Mouse (Mus musculus): Measurements from ENCODE around the gene Sag. TPM values are rescaled to one million over a fixed set of nuclear protein-coding genes. Genes with fewer than 3 reads are reported as not detected.

The Sag gene
- polyA plus RNA-seq (2014; fragmentation: Illumina TruSeq; extraction: RNeasy Lipid Tissue Mini Kit (QIAGEN cat#74804); ENCODE audit: low replicate concordance): not detected

DNA sequence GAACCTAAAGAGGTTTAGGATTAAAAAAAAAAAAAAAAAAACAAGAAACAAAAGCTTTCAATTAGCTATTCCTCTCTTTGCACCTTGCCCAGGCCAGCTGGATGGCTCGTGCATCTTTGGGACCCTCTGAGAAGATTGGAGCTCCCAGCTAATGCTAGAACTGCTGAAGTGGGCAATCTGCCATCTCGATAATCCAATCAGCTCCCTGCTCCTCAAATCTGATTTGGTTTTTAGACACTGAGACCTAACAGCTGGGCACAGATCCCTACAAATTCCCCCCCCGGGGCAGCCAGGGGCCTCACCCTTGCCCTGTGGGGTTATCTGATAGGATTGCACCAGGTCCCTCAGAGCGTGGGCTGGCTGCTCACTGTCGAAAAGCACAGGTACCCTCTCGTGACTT is at the start of gene Sag:
Gene Sag, plus strand, starts transcription at position 105 of the 400 bp plus-strand sequence.

DNA sequence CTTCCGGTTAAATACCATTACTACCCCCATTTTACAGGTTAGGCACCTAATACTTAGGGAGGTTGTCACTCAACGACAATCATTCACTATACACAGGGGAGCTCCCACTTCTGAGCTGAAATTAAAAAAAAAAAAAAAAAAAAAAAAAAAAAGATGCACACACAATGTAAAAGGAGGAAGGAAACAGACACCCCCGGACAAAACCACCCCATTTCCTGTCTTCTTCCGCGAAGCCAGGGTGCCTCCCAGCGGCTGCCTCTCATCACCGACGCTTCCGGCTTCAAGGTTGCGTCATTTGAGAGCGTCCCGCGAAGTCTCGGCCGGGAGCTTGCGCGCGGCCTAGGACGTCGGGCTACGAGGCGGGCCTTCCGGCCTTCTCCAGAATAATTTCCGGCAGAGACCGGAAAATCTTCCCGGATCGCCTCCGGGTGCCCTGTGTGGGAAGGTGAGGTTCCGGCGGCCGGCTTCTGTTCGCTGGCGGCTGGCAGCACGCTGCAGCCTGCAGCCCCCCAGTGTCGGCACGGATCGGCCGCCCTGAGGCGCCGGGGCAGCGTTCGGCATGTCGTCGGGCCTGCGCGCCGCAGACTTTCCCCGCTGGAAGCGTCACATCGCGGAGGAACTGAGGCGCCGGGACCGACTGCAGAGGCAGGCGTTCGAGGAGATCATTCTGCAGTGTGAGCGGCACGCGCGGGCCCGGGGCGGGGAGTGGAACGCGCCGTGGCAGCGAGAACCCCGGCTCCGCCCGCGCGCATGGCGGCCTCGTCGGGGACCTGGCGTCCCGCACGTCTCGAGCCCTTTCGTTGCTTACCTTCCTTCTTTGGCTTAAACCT is 47.6 kb upstream of the Sag start, which contains the start of gene Atg16l1:
Gene Atg16l1, plus strand, starts transcription at position 230 of the 830 bp plus-strand sequence.

DNA sequence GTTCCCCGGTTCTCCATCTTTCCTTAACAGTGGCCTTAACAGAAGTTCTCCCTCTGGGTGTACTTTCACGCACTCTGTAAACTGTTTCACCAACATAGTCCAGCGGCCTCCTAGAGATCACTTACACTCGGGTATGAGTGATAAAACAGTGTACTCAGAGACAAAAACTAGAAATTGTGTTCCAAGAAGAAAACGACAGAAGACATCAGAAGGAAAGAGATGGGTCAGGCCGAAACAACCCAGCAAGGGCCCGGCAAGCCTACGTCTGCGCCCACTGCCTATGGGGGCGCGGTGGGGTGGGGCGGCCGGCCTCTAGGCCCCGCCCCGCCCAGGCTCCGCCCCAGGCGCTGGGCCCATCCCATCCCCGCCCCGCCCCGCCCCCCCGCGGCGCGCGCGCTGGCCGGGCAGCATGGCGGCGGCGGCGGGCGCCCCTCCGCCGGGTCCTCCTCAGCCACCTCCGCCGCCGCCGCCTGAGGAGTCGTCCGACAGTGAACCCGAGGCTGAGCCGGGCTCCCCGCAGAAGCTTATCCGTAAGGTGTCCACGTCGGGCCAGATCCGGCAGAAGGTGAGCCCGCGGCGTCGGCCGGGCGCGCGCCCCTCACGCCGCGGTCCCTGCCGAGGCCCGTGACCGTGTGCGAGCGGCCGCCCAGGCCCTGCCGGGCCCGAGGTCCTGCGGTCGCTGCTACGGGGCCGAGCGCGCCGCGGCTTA is 49.6 kb downstream of the Sag start, which contains the start of gene Dgkd:
Gene Dgkd, plus strand, starts transcription at position 396 of the 709 bp plus-strand sequence.

Other genes with a start within 250 kb of the Sag start
- 0.59 TPM for gene Ngef, start 229.8 kb upstream of the Sag start, polyA plus RNA-seq (2014; fragmentation: Illumina TruSeq; extraction: RNeasy Lipid Tissue Mini Kit (QIAGEN cat#74804); ENCODE audit: low replicate concordance)
- gene Inpp5d, start 183.4 kb upstream of the Sag start, polyA plus RNA-seq (2014; fragmentation: Illumina TruSeq; extraction: RNeasy Lipid Tissue Mini Kit (QIAGEN cat#74804); ENCODE audit: low replicate concordance): 1.6 TPM
- 15.9 TPM for gene Atg16l1, start 47.8 kb upstream of the Sag start, polyA plus RNA-seq (2014; fragmentation: Illumina TruSeq; extraction: RNeasy Lipid Tissue Mini Kit (QIAGEN cat#74804); ENCODE audit: low replicate concordance)
- 43.5 TPM for gene Dgkd, start 49.6 kb downstream of the Sag start, polyA plus RNA-seq (2014; fragmentation: Illumina TruSeq; extraction: RNeasy Lipid Tissue Mini Kit (QIAGEN cat#74804); ENCODE audit: low replicate concordance)
- gene Usp40, start 204.9 kb downstream of the Sag start, polyA plus RNA-seq (2014; fragmentation: Illumina TruSeq; extraction: RNeasy Lipid Tissue Mini Kit (QIAGEN cat#74804); ENCODE audit: low replicate concordance): 54.1 TPM